Mouse (Mus musculus) lung, postnatal 36 days (tissue): ENCODE results near the gene Cbarp.

Source experiments
- DNase-seq: peaks from one replicate; pipeline ENCODE4 v3.0.0; 2022; ENCODE audit warnings: mixed read lengths

Gene Cbarp

DNA sequence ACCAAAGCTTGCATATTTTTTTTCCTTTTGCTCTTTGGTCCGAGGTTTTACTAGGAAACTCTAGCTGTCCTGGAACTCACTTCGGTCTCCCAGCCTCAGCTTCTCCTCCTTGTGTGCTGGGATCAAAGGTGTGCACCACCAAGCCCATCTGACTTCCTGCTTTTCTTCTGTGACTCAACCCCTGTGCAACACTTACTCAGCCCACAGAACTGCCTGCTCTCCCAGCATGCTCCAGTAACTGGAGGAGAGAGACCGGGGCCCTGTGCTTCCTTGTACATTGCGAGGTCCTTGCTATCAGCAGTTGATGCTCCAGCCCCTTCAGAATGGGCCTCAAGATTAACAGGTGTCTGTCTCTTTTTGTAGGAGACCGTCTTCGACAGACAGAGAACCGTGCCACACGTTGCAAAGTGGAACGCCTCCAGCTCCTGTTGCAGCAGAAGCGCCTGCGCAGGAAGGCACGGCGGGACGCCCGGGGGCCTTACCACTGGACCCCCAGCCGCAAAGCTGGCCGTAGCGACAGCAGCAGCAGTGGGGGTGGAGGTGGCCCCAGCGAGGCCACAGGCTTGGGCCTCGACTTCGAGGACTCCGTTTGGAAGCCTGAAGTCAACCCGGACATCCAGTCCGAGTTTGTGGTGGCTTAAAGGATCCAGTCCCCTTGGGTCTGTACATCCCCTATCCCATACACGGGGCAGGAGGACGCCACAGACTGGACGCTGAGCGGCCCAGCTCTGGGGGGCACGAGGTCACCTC lies 15.5 kb upstream of the Cbarp start:
- DNase-seq = no peak

DNA sequence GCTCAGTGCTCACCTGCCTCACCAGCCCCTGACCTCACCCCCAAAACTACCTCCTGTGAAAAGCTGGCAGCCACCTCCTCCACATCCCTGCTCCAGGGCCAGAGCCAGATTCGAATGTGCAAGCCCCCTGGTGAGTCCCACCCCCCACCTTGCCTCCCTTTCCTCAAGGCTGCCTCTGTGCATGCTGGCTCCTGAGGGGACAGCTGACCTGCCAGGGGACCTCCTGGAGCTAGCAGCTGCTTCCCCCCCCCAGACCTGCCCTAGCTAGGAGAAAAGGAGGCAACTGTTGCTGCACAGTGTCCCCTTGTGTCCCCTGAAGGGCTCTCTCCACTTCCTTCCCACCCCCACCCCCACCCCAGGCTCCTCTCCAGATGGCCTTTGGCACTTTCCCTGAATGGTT lies 14.6 kb upstream of the Cbarp start:
- DNase-seq = no peak

GRCm38 (mm10) chr10:80154384-80154783 lies 13.7 kb upstream of the Cbarp start:
- no peak for DNase-seq

GRCm38 (mm10) chr10:80153713-80154112 lies 13.1 kb upstream of the Cbarp start:
- no peak for DNase-seq

GRCm38 (mm10) chr10:80152873-80153260 lies 12.2 kb upstream of the Cbarp start:
- DNase-seq = peak; percentile 61

DNA sequence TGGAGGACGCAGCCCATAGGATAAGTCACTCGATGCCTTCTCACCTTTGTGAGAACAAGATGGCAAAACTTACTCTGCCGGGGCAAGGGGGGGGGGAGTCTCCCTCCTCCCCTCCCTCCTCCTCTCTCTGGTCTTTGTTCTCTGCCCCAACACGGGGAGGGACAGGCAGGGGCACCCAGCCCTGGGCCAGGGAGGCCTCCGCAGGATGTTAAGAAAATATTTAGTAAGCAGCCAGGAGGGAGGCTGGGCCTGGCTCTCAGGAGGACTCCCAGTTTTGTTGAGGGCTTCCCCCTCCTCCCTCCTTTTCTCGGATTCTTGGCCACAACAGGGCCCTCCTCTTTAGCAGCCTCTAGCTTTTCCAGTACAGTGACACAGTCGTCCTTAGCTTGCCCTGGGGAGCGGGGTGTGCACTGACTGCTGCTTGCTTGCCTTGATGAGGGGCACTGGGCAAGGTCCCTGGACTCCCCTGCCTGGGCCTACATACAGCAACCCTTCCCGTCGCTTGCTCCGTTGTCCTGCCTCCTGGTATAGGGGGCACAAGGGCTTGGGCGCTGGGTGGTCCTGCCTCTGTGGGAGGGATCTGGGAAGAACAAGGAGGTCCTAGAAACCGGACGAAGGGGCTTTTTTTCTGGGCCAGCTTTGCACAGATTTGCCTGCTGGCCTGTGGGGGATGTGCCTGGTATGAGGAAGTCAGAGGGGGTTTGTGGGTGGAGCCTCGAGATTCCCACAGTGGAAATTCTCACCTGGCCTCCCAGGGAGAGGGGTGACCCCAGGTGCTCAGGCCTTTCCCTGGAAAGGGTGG lies 11.6 kb upstream of the Cbarp start:
- DNase-seq = peak; percentile 82

DNA sequence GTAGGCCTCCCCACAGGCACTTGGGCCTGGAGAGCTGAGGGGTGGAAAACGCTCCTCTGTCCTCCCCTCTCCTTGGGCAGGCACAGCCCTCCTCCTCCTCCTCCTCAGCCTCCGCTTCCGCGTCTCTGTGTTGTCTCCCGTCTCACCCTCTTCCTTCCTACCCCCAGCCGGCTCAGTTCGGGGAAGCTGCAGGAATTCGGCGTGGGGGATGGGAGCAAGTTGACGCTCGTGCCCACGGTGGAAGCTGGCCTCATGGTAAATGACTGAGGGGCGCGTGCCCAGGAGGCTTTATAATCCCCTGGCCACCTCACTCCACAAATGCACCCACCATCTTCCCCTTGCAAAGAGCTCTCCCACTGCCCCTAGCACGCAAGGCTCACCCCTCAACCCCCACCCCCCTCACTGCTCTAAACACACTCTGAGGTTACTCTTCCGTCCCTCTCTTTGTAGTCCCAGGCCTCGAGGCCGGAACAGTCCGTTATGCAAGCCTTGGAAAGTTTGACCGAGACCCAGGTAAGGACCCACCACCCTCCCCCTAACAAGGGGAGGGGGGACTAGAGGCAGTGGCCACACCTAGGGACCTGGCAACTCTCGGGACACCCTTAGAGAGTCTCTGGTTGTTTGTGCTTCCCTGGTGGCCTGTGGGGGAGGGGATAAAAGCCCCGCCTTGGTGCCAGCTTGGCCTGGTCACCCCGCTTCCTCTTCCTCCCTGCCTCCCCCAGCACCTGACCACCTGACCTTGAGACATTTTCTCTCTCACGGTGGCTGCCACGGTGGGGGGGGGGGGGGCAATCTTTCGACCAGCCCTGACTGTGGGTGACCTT lies 10.8 kb upstream of the Cbarp start:
- peak; percentile 88 for DNase-seq

- peak; percentile 50 for DNase-seq
Measured at GRCm38 (mm10) chr10:80150226-80151210, 9.9 kb upstream of the Cbarp start.

GRCm38 (mm10) chr10:80149291-80150225 lies 8.9 kb upstream of the Cbarp start:
- DNase-seq = peak; percentile 99

- DNase-seq = peak; percentile 95
Measured at GRCm38 (mm10) chr10:80148610-80149290, 8.1 kb upstream of the Cbarp start.

DNA sequence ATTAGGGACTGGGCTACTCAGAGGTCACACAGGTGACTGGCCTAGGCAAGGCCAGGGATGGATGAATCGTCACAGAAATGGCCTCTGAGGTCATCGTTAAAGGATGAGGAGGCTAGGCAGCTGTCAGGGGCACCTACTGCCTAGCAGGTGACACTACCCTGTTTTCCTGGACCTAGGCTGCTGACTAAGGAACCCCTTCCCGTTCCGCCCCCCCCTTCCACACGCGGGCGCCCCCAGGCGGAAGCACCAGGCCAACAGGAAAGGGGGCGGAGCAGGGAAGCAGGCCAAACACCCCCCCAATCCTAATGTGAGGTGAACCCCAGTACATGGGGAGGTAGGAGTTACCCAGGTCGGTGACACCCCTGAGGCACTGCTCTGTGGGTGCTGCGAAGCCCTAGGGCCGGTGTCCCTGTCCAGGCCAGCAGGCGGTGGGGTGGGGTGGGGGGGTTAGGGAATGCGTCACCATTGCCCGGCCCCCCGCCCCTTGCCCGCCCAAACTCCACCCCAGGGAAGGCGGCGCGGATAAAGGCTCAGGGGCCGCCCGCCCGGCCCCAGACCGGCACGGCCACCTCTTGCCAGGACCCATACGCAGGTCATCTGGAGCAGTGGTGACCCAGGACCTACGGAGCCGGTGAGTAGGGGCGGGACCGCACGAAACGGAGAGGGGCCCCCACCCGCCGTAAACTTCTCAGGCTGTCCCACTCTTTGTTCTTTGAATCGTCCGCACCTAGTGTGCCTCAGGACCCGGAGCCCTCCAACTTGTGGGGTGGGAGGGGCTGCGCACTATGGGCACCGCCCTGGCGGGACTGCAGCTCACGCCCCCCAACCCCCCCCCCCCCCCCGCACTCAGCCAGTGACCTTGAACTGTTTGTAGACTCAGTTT lies 7.3 kb upstream of the Cbarp start, which contains the start of gene Midn:
Gene Midn, plus strand, starts transcription at position 554 of the 883 bp plus-strand sequence.
- peak; percentile 86 for DNase-seq

- DNase-seq = no peak
Measured at GRCm38 (mm10) chr10:80147146-80147718, 6.6 kb upstream of the Cbarp start.

DNA sequence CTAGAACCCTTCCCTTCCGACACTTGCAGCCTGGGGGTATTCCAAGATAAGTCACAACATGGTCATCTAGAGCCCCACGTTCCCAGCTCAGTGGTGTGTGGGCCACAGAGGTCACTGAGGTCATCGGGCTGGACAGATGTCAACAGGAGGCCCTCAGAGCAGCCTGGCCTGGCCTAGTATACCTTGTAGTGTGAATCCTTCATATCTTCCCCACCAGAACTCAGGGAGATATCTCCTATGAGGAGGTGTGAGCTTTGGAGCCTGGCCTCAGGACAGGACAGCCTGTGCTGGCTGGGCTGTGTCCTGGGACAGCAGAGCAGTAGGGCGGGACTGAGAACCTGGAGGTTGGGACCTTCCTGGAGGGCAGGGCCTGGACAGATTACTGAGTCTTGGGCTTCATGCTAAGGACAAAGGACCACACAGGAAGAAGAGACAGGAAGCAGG lies 6.0 kb upstream of the Cbarp start:
- DNase-seq = no peak

- DNase-seq = peak; percentile 79
Measured at GRCm38 (mm10) chr10:80145896-80146295, 5.3 kb upstream of the Cbarp start.

DNA sequence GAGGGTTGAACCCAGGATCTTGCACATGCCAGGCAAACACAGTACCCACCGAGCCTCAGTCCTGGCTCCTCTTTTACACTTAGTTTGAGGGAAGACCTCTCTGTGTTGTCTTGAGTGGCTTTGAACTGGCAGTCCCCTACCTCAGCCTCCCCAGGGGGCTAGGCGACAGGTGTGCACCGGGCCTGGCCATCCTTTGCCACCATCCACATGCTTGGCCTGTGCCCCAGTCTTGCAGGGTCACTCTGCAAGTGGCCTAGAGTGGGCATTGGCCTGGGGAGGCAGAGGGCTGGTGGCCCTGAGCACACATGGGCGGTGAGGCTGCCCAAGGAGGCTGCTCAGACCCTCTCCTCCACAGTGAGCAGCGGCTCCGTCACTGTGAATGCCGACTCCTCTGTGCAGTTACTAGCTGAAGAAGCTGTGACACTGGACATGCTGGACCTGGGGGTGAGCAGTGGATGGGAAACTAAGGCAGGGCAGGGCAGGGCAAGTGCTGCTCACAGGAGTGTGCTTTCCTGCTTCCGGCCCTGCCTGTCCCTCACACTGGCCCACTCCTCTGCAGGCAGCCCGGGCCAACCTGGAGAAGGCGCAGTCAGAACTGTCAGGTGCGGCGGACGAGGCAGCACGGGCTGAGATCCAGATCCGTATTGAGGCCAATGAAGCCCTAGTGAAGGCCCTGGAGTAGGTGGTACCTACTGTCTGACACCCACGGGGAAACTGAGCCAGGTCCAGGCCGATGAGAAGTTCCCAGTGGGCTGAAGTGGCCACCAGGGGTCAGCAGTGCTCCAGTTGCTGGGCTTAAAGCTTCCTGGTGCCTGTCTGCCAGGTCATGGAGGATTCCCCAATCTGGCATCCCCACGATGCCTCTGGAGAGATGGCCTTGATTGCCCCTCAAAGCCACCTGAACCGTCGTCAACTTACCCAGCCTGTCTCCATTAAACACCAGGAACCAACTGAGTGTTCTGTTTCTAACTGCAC lies 4.5 kb upstream of the Cbarp start:
- DNase-seq = peak; percentile 88

DNA sequence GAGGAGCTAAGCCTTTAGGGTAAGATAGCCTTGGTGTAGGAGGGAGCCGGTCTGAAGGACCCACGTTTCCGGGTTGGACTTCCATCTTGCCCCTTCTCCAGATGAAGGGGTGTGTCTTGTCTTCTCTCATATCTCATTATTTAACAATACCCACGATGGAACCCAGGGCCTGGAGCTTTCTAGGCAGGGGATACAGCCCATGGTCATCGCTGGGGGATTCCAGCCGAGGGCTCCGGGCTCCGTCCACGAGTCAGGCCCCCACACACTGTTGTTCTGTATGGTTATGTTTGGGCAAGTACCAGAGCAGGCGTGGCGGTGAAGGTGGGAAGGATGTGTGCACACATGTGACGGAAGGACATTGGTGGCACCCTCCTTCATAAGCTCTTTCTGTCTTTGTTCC lies 3.5 kb upstream of the Cbarp start:
- DNase-seq = no peak

- no peak for DNase-seq
Measured at GRCm38 (mm10) chr10:80143664-80144063, 3.0 kb upstream of the Cbarp start.
